Mouse (Mus musculus): Measurements from ENCODE around the gene Tnfaip3.

The Tnfaip3 gene

DNA sequence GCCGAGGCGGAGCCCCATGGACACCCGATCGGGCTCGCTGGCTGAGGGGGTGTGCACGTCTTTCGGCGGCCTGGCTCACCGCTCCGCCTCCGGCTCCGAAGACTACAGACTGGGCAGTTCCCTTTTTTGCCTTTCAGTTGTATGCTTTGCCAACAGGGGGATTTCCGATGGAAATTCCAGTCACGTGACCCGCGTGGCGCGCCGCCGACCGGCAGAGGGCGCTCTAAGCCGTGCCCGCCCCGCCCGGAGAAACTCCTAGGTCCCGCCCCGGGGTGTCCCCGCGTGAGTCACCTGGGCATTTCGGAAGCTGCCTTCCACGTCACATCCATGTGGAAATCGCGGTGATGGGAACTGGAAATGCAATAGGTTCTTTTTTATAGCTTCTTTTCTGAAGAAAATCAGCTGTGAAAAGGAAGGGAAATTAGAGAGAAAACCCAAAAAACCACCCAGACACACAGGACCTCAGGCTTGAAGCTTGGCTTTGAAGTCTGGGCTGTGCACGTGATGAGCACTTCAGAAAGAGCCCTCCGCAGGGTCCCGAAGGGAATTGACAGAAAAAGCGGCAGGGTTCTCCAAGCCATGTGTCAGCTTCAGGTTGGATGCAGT is at the start of gene Tnfaip3:
Gene Tnfaip3 (minus strand): TSS at position 401 of the 606 bp plus-strand sequence.
- in situ Hi-C loops (cut with MboI, MseI) = loop anchor here (5.0 to 10.0 kb wide), 3 partner anchors 87 to 172 kb away; no protein-coding TSS in a partner anchor

- in situ Hi-C loops (cut with MboI, MseI) = no loop called here
Measured at GRCm38 (mm10) chr10:19064651-19065601, 49.5 kb upstream of the Tnfaip3 start.

DNA sequence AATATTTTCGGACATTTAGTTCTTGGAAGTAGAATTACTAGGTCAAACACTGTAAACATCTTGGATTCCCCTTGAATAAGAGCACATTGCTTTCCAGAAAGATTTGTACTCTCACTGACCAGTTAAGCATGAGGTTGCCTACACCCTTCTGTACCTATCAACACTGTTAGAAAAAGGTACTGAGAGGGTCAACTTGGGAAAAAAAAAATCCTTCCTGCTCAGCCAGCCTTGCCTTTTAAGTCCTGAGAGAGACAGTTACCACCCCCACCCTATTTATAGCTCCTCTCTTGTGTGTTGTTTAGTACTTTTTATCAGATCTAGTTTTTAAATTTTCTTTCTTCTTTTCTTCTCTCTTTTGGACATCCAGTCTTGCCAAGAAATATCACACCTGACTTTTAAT is 48.2 kb upstream of the Tnfaip3 start:
- in situ Hi-C loops (cut with MboI, MseI) = no loop called here

DNA sequence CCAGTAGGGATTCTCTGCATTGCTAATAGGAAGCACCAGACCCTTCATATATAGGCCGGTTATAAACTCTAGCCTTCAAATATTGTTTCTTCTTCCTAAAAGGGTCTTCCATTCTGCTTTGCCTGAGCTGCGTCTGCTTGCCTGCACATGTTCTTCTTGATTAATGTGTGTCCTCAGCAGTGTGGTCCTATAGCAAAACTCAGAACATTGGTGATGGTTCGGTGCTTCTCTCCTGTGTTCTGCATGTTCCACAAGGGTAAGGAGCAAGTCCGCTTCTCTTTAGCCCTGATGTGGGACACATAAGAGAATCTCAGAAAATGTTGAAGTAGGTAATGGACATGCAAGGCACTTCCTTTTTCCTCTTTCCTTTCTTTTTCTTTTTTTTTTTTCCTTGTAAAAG is 47.8 kb upstream of the Tnfaip3 start:
- in situ Hi-C loops (cut with MboI, MseI) = no loop called here

GRCm38 (mm10) chr10:19062098-19062905 is 46.8 kb upstream of the Tnfaip3 start:
- in situ Hi-C loops (cut with MboI, MseI) = no loop called here

DNA sequence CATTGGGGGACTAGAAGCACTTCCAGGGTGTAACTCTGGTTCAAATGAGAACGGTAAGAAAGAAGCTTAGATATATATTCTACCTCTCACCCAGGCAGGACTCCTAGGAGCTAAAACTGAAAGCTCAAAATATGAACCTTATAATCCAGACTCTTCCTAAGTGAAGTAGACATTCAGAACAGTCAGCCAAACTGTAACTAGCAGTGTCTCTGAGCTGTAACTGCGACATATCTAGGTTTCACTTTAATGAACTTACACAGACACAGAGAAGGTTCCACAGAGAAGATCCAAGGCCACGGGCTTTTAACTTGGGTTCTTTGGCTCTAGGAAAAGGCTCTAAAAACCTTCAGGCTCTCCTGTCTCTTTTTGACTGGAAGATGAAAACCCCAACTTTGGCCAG is 45.7 kb upstream of the Tnfaip3 start:
- in situ Hi-C loops (cut with MboI, MseI) = no loop called here

DNA sequence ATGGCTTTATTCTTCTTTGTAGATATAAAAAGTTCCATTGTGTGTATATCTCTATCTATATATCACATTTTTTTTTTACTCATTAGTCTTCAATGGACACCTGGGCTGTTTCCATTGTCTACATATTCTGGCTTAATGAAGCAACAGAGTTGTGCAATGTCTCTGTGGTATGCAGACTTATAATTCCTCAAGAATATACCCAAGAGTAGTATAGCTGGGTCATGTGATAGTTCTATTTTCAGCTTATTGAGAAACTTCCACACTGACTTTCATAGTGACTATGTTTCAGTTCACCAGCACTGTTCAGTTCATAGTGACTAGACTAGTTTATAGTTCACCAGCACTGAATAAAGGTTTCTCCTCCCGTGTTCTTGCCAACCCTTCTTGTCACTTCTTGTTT is 38.1 kb upstream of the Tnfaip3 start:
- in situ Hi-C loops (cut with MboI, MseI) = loop anchor here (10.0 kb wide), 1 partner anchor 541 kb away; the partner anchor contains the start of gene Ifngr1

DNA sequence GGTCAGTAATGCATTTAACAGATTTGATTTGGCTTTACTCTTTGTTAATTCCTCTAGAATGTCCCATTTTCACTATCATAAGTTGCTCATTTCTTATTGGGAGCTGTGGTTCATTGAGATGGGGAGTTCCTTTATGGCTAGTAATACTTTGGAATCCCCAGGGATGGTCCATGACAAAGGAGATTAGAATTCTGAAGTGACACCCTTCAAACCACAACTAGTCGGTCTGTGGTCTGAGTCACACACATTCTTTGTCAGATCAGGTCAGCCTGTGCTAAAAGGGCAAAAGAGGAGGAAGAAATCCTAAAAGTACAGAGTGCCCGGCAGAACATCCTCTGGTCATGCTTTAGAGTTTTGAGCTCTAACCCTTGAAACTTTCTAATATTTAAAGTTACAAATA is 30.5 kb upstream of the Tnfaip3 start:
- in situ Hi-C loops (cut with MboI, MseI) = no loop called here

- in situ Hi-C loops (cut with MboI, MseI) = no loop called here
Measured at GRCm38 (mm10) chr10:19044765-19045516, 29.5 kb upstream of the Tnfaip3 start.

DNA sequence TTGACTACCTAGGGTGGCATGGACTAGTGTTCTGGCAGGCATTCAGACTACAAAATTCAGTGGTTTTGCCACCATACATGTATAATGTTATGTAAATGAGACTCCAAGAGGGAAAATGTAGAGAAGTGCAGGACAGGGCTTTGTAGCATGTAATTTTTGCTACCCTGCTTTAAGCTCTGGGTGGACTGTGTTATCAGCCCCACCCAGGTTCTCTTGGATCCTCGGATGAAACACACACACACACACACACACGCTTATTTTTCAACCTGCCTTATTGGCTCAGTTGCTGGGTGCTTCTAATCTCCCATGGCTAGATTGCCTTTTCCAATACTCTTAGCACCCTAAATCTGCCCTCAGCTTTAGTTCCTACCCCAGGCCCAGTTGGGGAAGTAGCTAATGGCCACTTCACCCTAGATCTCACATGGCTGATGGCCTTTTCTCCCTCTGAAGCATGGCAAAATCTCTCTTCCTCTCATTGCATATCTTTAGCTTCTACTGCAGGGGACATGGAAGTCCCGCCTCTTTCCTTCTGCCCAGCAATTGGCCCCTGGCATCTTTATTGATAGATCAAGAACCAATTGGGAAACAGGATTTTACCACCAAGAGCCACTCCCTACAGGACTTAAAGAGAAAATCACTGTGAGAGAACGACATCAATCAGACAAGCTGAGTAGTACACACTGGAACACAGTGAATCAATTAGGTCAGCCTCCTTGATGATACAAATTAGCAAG is 28.2 kb upstream of the Tnfaip3 start:
- in situ Hi-C loops (cut with MboI, MseI) = no loop called here

- in situ Hi-C loops (cut with MboI, MseI) = no loop called here
Measured at GRCm38 (mm10) chr10:19040147-19040546, 24.7 kb upstream of the Tnfaip3 start.

DNA sequence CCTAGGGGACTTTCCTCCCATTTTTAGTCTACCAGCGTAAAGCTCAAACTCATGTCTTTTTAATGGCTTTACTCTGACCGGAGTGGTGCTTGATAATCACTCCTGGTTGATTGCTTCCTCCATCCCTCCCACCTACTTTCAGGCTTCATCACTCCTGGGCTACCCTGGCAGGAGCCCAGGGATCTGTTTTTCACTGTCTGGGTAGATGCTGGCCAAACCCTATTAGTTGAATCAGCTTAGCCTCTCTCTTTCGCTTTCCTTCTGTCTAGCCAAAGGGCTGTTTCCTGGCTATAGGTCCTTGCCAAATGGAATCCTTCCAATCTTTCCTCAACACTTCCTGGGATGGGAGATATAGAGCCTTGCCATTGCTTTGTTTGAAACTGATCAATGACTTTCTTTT is 19.3 kb upstream of the Tnfaip3 start:
- in situ Hi-C loops (cut with MboI, MseI) = loop anchor here (5.0 kb wide), 1 partner anchor 783 kb away; no protein-coding TSS in a partner anchor

GRCm38 (mm10) chr10:19033696-19034095 is 18.2 kb upstream of the Tnfaip3 start:
- in situ Hi-C loops (cut with MboI, MseI) = no loop called here

- in situ Hi-C loops (cut with MboI, MseI) = no loop called here
Measured at GRCm38 (mm10) chr10:19031875-19032274, 16.4 kb upstream of the Tnfaip3 start.

DNA sequence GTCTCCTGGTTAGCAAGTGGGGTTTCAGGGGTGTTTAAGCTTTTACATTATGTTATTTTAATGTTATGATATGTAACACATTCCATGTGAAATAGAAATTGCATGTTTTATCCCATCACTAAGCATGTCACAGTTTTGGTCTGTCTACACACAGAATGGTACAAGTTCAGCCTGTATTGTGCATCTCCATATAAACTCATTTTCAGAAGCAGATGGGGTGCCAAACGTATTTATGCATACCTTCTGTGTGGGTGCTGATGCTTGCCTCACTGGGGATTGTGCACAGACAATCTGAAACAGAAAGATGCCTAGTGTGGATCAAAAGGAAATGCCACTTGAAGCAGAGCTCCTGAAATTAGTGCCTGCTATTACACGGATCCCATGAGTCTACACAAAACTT is 15.2 kb upstream of the Tnfaip3 start:
- in situ Hi-C loops (cut with MboI, MseI) = no loop called here

DNA sequence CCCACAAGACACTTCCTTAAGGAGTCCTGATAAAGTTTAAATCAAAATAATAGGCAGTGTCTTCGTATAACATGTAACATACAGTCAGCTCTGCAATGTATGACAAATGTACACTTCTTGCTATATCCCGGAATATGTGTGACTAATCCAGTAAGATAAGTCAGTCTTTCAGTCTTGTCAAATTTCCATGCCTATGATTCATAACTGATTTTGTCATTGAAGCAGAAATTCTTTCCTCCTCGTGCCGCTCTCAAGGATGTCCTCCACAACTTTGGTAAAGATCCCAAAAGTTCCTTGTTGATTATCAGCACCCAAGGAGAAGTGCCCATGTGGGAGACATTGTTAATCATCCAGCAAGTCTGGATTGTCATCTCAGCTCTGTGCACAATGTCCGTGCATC is 11.3 kb upstream of the Tnfaip3 start:
- in situ Hi-C loops (cut with MboI, MseI) = no loop called here

GRCm38 (mm10) chr10:19024353-19024752 is 8.9 kb upstream of the Tnfaip3 start:
- in situ Hi-C loops (cut with MboI, MseI) = no loop called here

DNA sequence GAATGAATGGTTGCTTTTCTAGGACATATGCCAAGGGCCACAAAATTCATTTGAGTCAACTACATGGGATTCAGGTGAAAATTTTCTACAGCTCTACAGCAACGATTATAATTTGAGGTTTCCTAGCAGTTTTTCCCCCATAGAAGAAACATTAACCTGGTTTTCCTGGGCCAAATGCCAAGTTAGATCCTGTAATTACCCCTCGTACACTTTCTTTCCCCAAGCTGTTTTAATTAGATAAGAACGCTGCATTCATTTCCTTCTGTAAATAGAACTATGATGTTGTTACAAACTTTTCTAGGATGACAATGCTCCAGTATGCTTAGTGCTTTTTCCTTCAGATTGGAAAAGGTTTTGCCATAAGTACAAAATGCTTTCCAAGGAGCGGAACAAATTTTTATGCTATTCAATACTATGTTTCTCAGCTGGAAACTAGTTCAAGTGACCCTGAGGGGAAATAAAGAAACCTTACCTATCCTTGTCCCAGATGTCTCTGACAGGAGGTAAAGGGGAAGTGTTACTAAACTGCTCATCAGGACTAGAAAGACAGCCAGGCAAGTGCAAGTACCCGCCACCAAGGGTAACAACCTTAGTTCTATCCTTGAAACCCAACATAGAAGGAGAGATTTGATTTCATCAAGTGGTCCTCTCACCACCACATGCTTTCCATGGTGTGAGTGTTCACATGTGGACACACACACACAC is 8.3 kb upstream of the Tnfaip3 start:
- in situ Hi-C loops (cut with MboI, MseI) = no loop called here

DNA sequence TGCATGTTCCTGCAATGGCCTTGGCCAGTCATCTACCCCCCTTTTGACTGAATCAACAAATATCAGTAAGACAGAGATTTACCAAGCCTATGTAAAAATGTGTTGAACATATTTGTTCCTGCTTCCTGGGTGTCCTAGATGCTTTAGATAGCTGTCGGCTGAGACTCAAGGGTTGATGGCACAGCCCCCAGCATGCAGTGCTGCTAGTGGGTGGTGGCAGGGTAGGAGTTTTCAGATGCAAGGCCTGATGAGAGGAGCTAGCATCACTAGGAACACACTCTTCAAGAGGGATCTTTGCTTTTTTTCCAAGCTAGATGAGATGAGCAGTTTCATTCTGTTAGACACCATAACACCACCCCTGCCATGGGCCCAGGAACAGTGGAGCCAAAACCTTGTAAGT is 6.8 kb upstream of the Tnfaip3 start:
- in situ Hi-C loops (cut with MboI, MseI) = no loop called here

All from regulatory T cell (primary cell).